Mouse (Mus musculus): ENCODE measurements around the gene Rasal1. TPM values are rescaled to one million over a fixed set of nuclear protein-coding genes. Genes with fewer than 3 reads are reported as not detected.

Gene Rasal1
- polyA plus RNA-seq, 1 experiment from 2014 or later, result 0.31 TPM

GRCm38 (mm10) chr5:120687897-120688296 lies 39.3 kb downstream of the Rasal1 start:
- Histone ChIP-seq H3K4me2 (no peak overlapping the region), H3K36me3 (peaks cover 62% of the 10 kb centered on the region), H3K4me3 (no peak overlapping the region), H3K9me3 (no peaks in the 10 kb centered on the region), H3K9ac (no peak overlapping the region), H3K27ac (replicated peaks) (no peak overlapping the region), H3K27me3 (peaks cover 74% of the 10 kb centered on the region), H3K4me1 (replicated peaks) (no peaks in the 10 kb centered on the region; the same call in 1 of the 2 replicates)
- 90% methylated on average over 5 of the region's 5 CpGs for WGBS
- ATAC-seq (ENCODE audit: low read depth), result no peak

GRCm38 (mm10) chr5:120688434-120688833 lies 39.8 kb downstream of the Rasal1 start:
- H3K9ac ChIP-seq, result no peak overlapping the region
- H3K4me3 ChIP-seq, result no peak overlapping the region
- 43% methylated on average over 4 of the region's 4 CpGs for WGBS
- H3K27ac ChIP-seq (replicated peaks), result no peak overlapping the region
- no peaks in the 10 kb centered on the region for H3K9me3 ChIP-seq
- H3K4me2 ChIP-seq, result no peak overlapping the region
- H3K36me3 ChIP-seq, result peaks cover 62% of the 10 kb centered on the region
- no peak for ATAC-seq (ENCODE audit: low read depth)
- H3K4me1 ChIP-seq (replicated peaks), result no peaks in the 10 kb centered on the region
- H3K27me3 ChIP-seq, result peaks cover 74% of the 10 kb centered on the region

GRCm38 (mm10) chr5:120690417-120690816 lies 41.8 kb downstream of the Rasal1 start:
- ATAC-seq (ENCODE audit: low read depth), result no peak

GRCm38 (mm10) chr5:120692034-120692433 lies 43.4 kb downstream of the Rasal1 start:
- no peak for ATAC-seq (ENCODE audit: low read depth)
- WGBS, result 77% methylated on average over 19 of the region's 19 CpGs
- Histone ChIP-seq H3K9me3 (no peaks in the 10 kb centered on the region), H3K4me3 (no peak overlapping the region), H3K27ac (replicated peaks) (no peak overlapping the region), H3K27me3 (peaks cover 75% of the 10 kb centered on the region), H3K4me2 (no peak overlapping the region), H3K4me1 (replicated peaks) (peaks cover 16% of the 10 kb centered on the region), H3K36me3 (peaks cover 52% of the 10 kb centered on the region), H3K9ac (no peak overlapping the region)

More at GRCm38 (mm10) chr5:120690417-120690816, 41.8 kb downstream of the Rasal1 start:
- Histone ChIP-seq H3K4me1 (replicated peaks) (peaks cover 12% of the 10 kb centered on the region), H3K27me3 (peaks cover 74% of the 10 kb centered on the region), H3K27ac (replicated peaks) (no peak overlapping the region), H3K36me3 (peaks cover 67% of the 10 kb centered on the region), H3K4me2 (no peak overlapping the region), H3K4me3 (no peak overlapping the region), H3K9me3 (no peaks in the 10 kb centered on the region), H3K9ac (no peak overlapping the region)
- 66% methylated on average over 4 of the region's 4 CpGs for WGBS

GRCm38 (mm10) chr5:120693931-120694694 lies 45.5 kb downstream of the Rasal1 start:
- Histone ChIP-seq H3K27ac (replicated peaks) (no peak overlapping the region), H3K4me1 (replicated peaks) (peaks cover 37% of the 10 kb centered on the region), H3K36me3 (peaks cover 45% of the 10 kb centered on the region), H3K4me3 (no peak overlapping the region), H3K9me3 (no peaks in the 10 kb centered on the region), H3K4me2 (peak overlapping the region; percentile 20; the same call in 1 of the 2 replicates), H3K9ac (0 out of 2 replicates have a peak overlapping the region, but pooled peaks have one; percentile 2), H3K27me3 (peaks cover 80% of the 10 kb centered on the region)
- WGBS, result 11% methylated on average over 34 of the region's 38 CpGs
- ATAC-seq (ENCODE audit: low read depth), result no peak

- Histone ChIP-seq H3K27ac (replicated peaks) (no peak overlapping the region), H3K9ac (0 out of 2 replicates have a peak overlapping the region, but pooled peaks have one; percentile 2), H3K36me3 (peaks cover 45% of the 10 kb centered on the region), H3K27me3 (peaks cover 83% of the 10 kb centered on the region), H3K4me3 (no peak overlapping the region), H3K4me2 (peak overlapping the region; percentile 20; the same call in 1 of the 2 replicates), H3K4me1 (replicated peaks) (peaks cover 43% of the 10 kb centered on the region), H3K9me3 (no peaks in the 10 kb centered on the region)
- no peak for ATAC-seq (ENCODE audit: low read depth)
- WGBS, result 5% methylated on average over 41 of the region's 41 CpGs
Measured at GRCm38 (mm10) chr5:120694695-120695074, 46.1 kb downstream of the Rasal1 start.

GRCm38 (mm10) chr5:120696057-120696743 lies 47.6 kb downstream of the Rasal1 start:
- no peak overlapping the region for H3K4me2 ChIP-seq
- ATAC-seq (ENCODE audit: low read depth), result no peak
- H3K9me3 ChIP-seq, result no peaks in the 10 kb centered on the region
- WGBS, result 69% methylated on average over 16 of the region's 16 CpGs
- H3K27ac ChIP-seq (replicated peaks), result no peak overlapping the region
- H3K4me1 ChIP-seq (replicated peaks), result peaks cover 58% of the 10 kb centered on the region
- peaks cover 87% of the 10 kb centered on the region for H3K27me3 ChIP-seq
- peaks cover 34% of the 10 kb centered on the region for H3K36me3 ChIP-seq
- no peak overlapping the region for H3K4me3 ChIP-seq
- no peak overlapping the region for H3K9ac ChIP-seq

GRCm38 (mm10) chr5:120696865-120697264 lies 48.3 kb downstream of the Rasal1 start:
- Histone ChIP-seq H3K4me1 (replicated peaks) (peaks cover 64% of the 10 kb centered on the region), H3K27me3 (peaks cover 82% of the 10 kb centered on the region), H3K9me3 (no peaks in the 10 kb centered on the region), H3K36me3 (peaks cover 28% of the 10 kb centered on the region), H3K4me2 (no peak overlapping the region), H3K4me3 (no peak overlapping the region), H3K27ac (replicated peaks) (no peak overlapping the region), H3K9ac (no peak overlapping the region)
- 55% methylated on average over 4 of the region's 4 CpGs for WGBS
- ATAC-seq (ENCODE audit: low read depth), result no peak

GRCm38 (mm10) chr5:120698181-120698580 lies 49.6 kb downstream of the Rasal1 start:
- Histone ChIP-seq H3K27me3 (peaks cover 69% of the 10 kb centered on the region), H3K4me1 (replicated peaks) (peaks cover 68% of the 10 kb centered on the region), H3K9me3 (no peaks in the 10 kb centered on the region), H3K36me3 (peaks cover 15% of the 10 kb centered on the region), H3K9ac (no peak overlapping the region), H3K27ac (replicated peaks) (no peak overlapping the region), H3K4me3 (no peak overlapping the region), H3K4me2 (no peak overlapping the region)
- WGBS, result 40% methylated on average over 3 of the region's 3 CpGs
- no peak for ATAC-seq (ENCODE audit: low read depth)

GRCm38 (mm10) chr5:120698801-120699391 lies 50.3 kb downstream of the Rasal1 start:
- 32% methylated on average over 16 of the region's 16 CpGs for WGBS
- Histone ChIP-seq H3K36me3 (peaks cover 8% of the 10 kb centered on the region), H3K9me3 (no peaks in the 10 kb centered on the region), H3K27me3 (peaks cover 62% of the 10 kb centered on the region), H3K4me1 (replicated peaks) (peaks cover 69% of the 10 kb centered on the region), H3K4me3 (no peak overlapping the region), H3K27ac (replicated peaks) (peak overlapping the region; percentile 46), H3K4me2 (0 out of 2 replicates have a peak overlapping the region, but pooled peaks have one; percentile 5), H3K9ac (peak overlapping the region; percentile 49)
- no peak for ATAC-seq (ENCODE audit: low read depth)

- WGBS, result 56% methylated on average over 11 of the region's 11 CpGs
- Histone ChIP-seq H3K4me2 (no peak overlapping the region), H3K9ac (no peak overlapping the region)
Measured at GRCm38 (mm10) chr5:120700996-120701790, 52.6 kb downstream of the Rasal1 start.

More at GRCm38 (mm10) chr5:120700996-120701790, 52.6 kb downstream of the Rasal1 start:
- H3K9me3 ChIP-seq, result no peaks in the 10 kb centered on the region
- ATAC-seq (ENCODE audit: low read depth), result no peak
- H3K27me3 ChIP-seq, result peaks cover 47% of the 10 kb centered on the region
- no peaks in the 10 kb centered on the region for H3K36me3 ChIP-seq
- no peak overlapping the region for H3K4me3 ChIP-seq
- H3K4me1 ChIP-seq (replicated peaks), result peaks cover 79% of the 10 kb centered on the region
- H3K27ac ChIP-seq (replicated peaks), result no peak overlapping the region
